Mouse (Mus musculus) midbrain, postnatal 0 days (tissue): ENCODE measurements around the gene Ddah1. TPM values are rescaled to one million over a fixed set of nuclear protein-coding genes. Genes with fewer than 3 reads are reported as not detected.

Experiments used
- ATAC-seq: fragments of 200-750 bp; cut with Nextera tagmentation; 2 replicates; pipeline ENCODE4 v1.8.0; 2017; ENCODE audit warnings: moderate number of reproducible peaks, mild to moderate bottlenecking, moderate TSS enrichment, moderate library complexity; ENCODE audit not compliant: low FRiP score
- DNase-seq: peaks from one replicate; pipeline ENCODE4 v3.0.0-alpha.2; 2015; ENCODE audit warnings: low spot score
- H3K27ac ChIP-seq: fragments of 300-500 bp; sonication (generic); 2 replicates; pipeline ENCODE4 v1.5.1; 2014; ENCODE audit warnings: low read depth, mild to moderate bottlenecking, low read length, mixed read lengths
- H3K27me3 ChIP-seq: fragments of 300-500 bp; sonication (generic); 2 replicates; pipeline ENCODE4 v1.6.1; 2014; ENCODE audit warnings: low read length, control low read depth, mixed read lengths; ENCODE audit not compliant: insufficient read depth
- H3K36me3 ChIP-seq: fragments of 300-500 bp; sonication (generic); 2 replicates; pipeline ENCODE4 v1.6.1; 2014; ENCODE audit warnings: low read length, control low read depth, mixed read lengths; ENCODE audit not compliant: insufficient read depth
- H3K4me1 ChIP-seq: fragments of 300-500 bp; sonication (generic); 2 replicates; pipeline ENCODE4 v1.6.1; 2014; ENCODE audit warnings: mild to moderate bottlenecking, control low read depth, antibody characterized with exemption, low read length, mixed read lengths; ENCODE audit not compliant: insufficient read depth
- H3K4me2 ChIP-seq: fragments of 300-500 bp; sonication (generic); 2 replicates; pipeline ENCODE4 v1.6.1; 2014; ENCODE audit warnings: low read depth, mild to moderate bottlenecking, low read length, mixed read lengths; ENCODE audit not compliant: poor library complexity, severe bottlenecking
- H3K4me3 ChIP-seq: fragments of 300-500 bp; sonication (generic); 2 replicates; pipeline ENCODE4 v1.5.1; 2014; ENCODE audit warnings: low read depth, mild to moderate bottlenecking, low read length, moderate library complexity
- H3K9ac ChIP-seq: fragments of 300-500 bp; sonication (generic); replicated peaks from 2 replicates; pipeline ENCODE4 v1.6.1; 2014; ENCODE audit warnings: mild to moderate bottlenecking, low read length, moderate library complexity, mixed read lengths; ENCODE audit not compliant: poor library complexity, severe bottlenecking
- H3K9me3 ChIP-seq: fragments of 300-500 bp; sonication (generic); 2 replicates; pipeline ENCODE4 v1.6.1; 2016; ENCODE audit warnings: low read length, control low read depth
- CTCF ChIP-seq: IDR thresholded peaks from 2 replicates; pipeline ENCODE4 v1.5.1; 2016; ENCODE audit warnings: antibody characterized with exemption, mild to moderate bottlenecking
- WGBS: fragments of 180-500 bp; shearing (Covaris S2); extraction: QIAGEN DNeasy Blood & Tissue Kit; methylation state at CpG from one replicate; pipeline ENCODE4 v1.1.7; 2014; 5-methylcytosine and 5-hydroxymethylcytosine counted together
- polyA plus RNA-seq: library from polyadenylated mRNA; unstranded; fragments of >200 nt; fragmentation: Nextera tagmentation; extraction: Ambion mirVana; gene quantifications from 2 replicates; pipeline ENCODE4 v1.2.1, GENCODE M21; 2015
- total RNA-seq: library from RNA; depleted of rRNA; stranded (reverse); fragments of >200 nt; gene quantifications from 2 replicates; pipeline ENCODE4 v1.2.3, GENCODE M21; 2014

Ddah1 gene
- total and polyA plus RNA-seq, 2 experiments from 2014 or later, result 162 to 209 TPM

DNA sequence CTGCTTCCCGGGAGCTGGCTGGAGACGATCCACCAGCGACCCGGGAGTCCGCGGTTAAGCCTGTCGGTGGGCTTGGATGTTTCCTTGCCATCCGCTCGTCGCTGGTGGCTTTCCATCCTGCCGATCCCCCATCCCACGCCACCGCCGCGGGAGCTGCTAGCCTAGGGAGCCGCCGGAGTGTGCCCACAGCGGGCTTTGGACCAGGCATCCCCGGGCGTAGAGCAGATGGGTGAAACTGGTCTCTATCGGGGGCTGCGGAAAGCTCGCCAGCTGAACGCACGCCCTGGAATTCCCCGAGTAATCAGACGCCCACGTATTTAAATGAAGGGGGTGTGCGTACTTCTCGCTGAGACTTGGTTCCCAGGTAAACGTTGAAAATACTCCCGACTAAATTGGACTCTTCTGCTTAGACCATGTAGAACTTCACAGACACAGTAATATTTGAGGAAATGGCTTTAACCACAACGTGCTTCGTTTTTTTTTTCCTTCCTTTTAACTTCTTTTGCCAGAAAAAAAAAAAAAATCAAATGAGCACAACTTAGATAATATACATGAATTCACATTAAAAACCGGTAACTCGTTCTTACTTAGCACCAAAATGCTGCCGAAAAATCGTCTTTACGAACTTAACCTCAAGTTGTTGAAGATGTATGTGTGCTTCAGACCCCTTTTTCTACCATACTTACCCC lies 166.3 kb downstream of the Ddah1 start:
- no peak for TF ChIP-seq CTCF
- Histone ChIP-seq H3K27ac (peak overlapping the region; percentile 91), H3K27me3 (no peaks in the 10 kb centered on the region), H3K36me3 (0 out of 2 replicates have a peak, but pooled peaks cover 3% of the 10 kb centered on the region), H3K4me2 (peak overlapping the region; percentile 78), H3K4me1 (peaks cover 7% of the 10 kb centered on the region; the same call in 1 of the 2 replicates), H3K9ac (peak overlapping the region; percentile 82), H3K9me3 (no peaks in the 10 kb centered on the region), H3K4me3 (peak overlapping the region; percentile 85)
- 4% methylated on average over 39 of the region's 39 CpGs for WGBS
- DNase-seq (peak; percentile 34), ATAC-seq (0 out of 2 replicates have a peak, but pooled peaks have one; percentile 1)

DNA sequence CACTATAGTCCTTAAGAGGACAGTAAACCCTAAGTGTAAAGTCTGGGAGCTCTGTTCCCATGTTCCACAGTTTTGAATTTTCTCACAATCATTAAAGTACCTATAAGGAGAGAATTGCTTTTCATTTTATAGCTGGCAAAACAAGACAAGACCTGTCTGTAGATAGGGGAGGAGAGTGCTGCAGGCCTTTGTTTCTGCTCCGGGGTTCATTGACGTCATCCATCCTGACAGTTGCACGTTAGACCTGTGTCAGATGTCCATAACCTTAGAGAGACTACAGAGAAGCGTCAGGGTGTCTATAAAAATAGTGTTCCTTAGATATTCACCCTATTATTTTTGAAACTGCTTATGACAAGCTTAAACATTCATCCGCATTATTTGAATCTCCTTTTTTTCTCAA lies 167.0 kb downstream of the Ddah1 start:
- ATAC-seq (no peak), DNase-seq (no peak)
- Histone ChIP-seq H3K36me3 (0 out of 2 replicates have a peak, but pooled peaks cover 3% of the 10 kb centered on the region), H3K4me2 (peak overlapping the region; percentile 78), H3K4me1 (peaks cover 7% of the 10 kb centered on the region; the same call in 1 of the 2 replicates), H3K27me3 (no peaks in the 10 kb centered on the region), H3K9ac (no peak overlapping the region), H3K9me3 (no peaks in the 10 kb centered on the region), H3K4me3 (peak overlapping the region; percentile 85; the same call in 1 of the 2 replicates), H3K27ac (no peak overlapping the region)
- TF ChIP-seq CTCF, result no peak
- WGBS, result 70% methylated on average over 5 of the region's 5 CpGs

DNA sequence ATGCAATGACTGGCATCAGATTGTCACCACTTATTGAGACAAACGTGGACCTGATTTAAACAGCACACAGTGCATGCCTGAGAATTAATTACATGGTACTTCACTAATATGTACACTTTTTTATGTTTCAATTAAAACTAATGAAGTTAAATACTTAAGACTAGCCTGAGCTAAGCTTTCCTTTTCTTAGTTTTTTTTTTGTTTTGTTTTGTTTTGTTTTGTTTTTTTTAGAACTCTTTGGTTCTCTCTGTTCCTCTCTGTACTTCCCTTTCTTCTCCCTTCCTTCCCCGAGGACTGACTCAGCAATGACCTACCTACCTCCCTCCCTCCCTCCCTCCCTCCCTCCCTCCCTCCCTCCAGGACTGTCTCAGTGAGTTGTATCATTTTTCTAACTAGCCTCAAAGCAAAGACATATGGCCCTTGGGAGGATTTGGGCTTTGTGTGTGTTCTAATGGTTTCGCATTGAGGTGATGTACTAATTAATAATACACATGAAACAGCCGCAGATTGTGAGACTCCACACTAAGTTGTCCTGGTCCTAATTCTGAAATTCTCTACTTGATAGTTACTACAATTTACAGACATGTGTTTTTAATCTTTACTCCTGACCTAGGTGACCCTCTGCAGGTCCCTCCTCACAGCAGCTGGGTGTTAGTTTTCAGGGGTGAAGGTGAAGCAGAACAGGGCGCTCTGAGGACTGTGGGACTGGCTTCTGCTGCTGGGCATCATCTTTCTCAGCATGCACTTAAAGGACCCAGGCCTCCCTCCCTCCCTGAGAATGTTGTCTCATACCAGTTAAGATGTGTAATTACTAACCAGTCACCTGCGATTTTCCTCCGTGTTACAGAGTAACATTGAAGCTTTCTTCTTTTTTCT lies 171.3 kb downstream of the Ddah1 start:
- Histone ChIP-seq H3K27me3 (no peaks in the 10 kb centered on the region), H3K4me2 (no peak overlapping the region), H3K9ac (no peak overlapping the region), H3K27ac (no peak overlapping the region), H3K4me3 (no peak overlapping the region), H3K9me3 (no peaks in the 10 kb centered on the region), H3K36me3 (peaks cover 20% of the 10 kb centered on the region), H3K4me1 (peaks cover 7% of the 10 kb centered on the region; the same call in 1 of the 2 replicates)
- 71% methylated on average over 7 of the region's 7 CpGs for WGBS
- ATAC-seq (no peak), DNase-seq (no peak)
- TF ChIP-seq CTCF, result no peak

DNA sequence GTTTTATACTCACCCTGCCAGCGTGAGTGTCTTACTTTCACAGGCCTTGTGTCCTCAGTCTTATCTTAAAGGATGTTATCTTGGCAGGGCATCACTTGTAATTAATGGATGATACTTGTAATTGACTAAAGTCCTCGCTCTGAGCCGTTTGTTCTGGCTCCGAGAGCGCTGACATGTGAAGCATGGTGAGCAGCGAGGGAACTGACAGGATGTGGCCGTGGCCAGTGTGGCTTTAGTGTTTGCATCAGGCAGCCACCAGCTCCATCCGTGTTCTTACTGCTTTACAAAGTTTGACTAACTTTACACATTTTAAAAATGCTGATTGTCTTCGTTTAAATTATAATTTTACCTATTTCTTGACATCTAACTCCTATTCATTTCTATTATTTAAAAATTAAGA lies 175.4 kb downstream of the Ddah1 start:
- 93% methylated on average over 9 of the region's 9 CpGs for WGBS
- peaks cover 17% of the 10 kb centered on the region for H3K36me3 ChIP-seq

DNA sequence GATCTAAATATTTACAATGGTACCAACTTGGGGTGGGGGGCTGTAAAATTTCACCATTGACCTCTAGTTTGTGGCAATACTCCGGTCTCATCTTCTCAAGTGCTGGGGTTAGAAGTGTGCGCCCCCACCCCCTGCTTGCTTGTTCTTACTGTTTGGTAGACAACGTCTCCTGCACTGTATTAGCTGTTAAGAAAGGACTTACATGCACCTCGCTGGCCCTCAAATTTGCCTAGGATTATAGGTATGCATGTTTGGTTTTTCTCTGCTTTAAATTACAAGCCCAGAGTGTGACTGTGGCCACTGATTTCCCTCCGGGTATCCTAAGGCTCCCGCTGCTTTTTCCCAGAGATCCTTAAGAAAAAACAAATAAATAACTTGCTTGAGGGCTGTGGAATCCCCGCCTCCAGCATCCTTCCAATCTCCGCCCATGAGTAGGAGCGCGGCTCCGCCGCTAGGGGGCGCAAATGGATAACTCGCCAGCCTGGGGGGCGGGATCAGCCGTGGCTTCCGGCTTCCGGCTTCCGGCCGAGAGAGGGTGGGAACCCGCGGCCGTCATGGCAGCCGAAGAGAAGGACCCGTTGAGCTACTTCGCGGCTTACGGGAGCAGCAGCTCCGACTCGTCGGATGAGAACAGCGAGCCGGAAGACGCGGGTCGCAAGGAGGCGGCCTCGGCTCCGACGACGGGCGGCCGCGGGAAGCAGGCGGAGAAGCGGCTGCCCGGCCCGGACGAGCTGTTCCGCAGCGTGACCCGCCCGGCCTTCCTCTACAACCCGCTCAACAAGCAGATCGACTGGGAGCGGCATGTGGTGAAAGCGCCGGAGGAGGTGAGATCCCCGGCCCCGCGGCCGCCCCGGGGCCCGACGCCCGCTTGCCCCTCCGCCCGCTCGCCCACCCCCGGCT lies 179.3 kb downstream of the Ddah1 start, which contains the start of gene 2410004B18Rik:
2410004B18Rik (plus strand) TSS at position 510 of the 900 bp plus-strand sequence.
- peak; percentile 94 for ATAC-seq
- peak within 1 kb of the TSS; percentile 80 for H3K27ac ChIP-seq
- TF ChIP-seq CTCF, result peak; percentile 97
- peaks cover 8% of the 10 kb centered on the region; the same call in 1 of the 2 replicates for H3K4me1 ChIP-seq
- 2% methylated on average over 65 of the region's 70 CpGs for WGBS
- no peaks in the 10 kb centered on the region for H3K27me3 ChIP-seq
- peaks cover 3% of the 10 kb centered on the region; the same call in 1 of the 2 replicates for H3K36me3 ChIP-seq
- H3K4me3 ChIP-seq, result peak within 1 kb of the TSS; percentile 99
- H3K9me3 ChIP-seq, result no peaks in the 10 kb centered on the region
- peak; percentile 95 for DNase-seq
- H3K4me2 ChIP-seq, result peak within 1 kb of the TSS; percentile 84
- H3K9ac ChIP-seq, result peak within 1 kb of the TSS; percentile 89

More for the DNA sequence above, 175.4 kb downstream of the Ddah1 start:
- Histone ChIP-seq H3K9ac (no peak overlapping the region), H3K27ac (no peak overlapping the region), H3K4me1 (peaks cover 2% of the 10 kb centered on the region; the same call in 1 of the 2 replicates), H3K4me3 (no peak overlapping the region), H3K4me2 (no peak overlapping the region), H3K27me3 (no peaks in the 10 kb centered on the region), H3K9me3 (no peaks in the 10 kb centered on the region)
- ATAC-seq (no peak), DNase-seq (no peak)
- TF ChIP-seq CTCF, result no peak
